Mouse (Mus musculus): ENCODE results near the gene Tmem135.

Tmem135 gene

DNA sequence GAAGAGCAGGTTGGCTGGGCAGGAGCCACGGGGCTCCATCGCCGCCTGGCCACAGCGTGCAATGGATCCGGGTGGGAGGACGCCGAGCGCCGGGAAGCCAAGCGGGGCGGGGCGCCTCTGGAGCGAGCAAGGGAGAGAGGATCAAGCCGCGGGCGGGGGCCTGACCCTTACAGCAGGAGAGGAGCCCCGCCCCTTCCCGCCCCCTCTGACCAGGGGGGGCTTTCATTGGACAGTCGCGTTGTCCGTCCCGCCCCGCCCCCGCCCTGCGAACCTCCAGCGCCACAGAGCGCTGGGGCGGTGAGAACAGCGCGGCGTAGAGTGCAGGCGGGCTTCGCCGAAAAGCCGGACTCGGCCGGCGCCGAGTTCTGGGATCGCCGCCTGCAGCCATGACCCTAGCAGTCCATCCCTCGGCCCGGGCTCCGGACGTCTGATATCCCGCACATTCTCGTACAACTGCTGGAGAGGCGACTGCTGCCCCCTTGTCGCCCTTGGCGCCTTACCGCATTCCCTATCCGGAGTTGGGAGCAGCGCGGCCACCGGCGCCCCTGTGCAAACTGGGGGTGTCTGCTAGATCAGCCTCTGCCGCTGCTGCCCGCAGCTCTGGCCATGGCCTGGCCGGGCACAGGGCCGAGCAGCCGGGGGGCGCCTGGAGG is at the start of gene Tmem135, which contains the start of gene Fzd4:
Gene Tmem135 (minus strand): TSS at position 142 of the 653 bp plus-strand sequence.
Gene Fzd4 (plus strand): TSS at position 275 of the 653 bp plus-strand sequence.
- ChIA-PET POLR2A (interaction anchor here in 3 of 4 experiments (0.6 to 1.6 kb wide), 3 partner anchors 8 to 432 kb away, joined by 3 to 5 read pairs (median 3); no protein-coding TSS in a partner anchor), CTCF (interaction anchor here in 1 of 4 experiments (0.8 kb wide), 1 partner anchor 236 kb away, joined by 3 read pairs; no protein-coding TSS in a partner anchor)

DNA sequence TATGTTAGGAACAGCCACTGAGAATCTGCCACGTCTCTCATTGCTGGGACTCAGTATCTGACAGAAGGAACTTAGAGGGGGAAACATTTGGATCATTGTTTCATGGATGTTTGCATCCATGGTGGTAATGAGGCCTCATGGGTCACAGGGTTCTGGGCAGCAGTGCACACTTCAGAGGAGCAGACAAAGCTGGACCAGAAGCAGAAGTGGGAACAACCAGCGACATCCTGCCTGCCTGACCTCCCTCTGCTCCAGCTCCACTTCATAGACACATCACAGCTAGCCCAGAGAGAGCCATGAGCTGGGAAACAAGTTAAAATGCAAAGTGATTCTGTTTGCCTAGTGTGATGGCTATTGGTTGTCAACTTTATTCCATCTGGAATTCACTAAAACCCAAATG is 46.3 kb upstream of the Tmem135 start:
- ChIA-PET CTCF (interaction anchor here in 1 of 4 experiments (0.7 kb wide), 1 partner anchor 460 kb away, joined by 3 read pairs; no protein-coding TSS in a partner anchor), POLR2A (no interaction called here)

GRCm38 (mm10) chr7:89445137-89445536 is 41.1 kb upstream of the Tmem135 start:
- POLR2A ChIA-PET: no interaction called here
- CTCF ChIA-PET: no interaction called here

- POLR2A ChIA-PET: no interaction called here
- CTCF ChIA-PET: no interaction called here
These were observed 38.2 kb upstream of the Tmem135 start for GRCm38 (mm10) chr7:89442242-89442641.

GRCm38 (mm10) chr7:89441291-89441690 is 37.3 kb upstream of the Tmem135 start:
- ChIA-PET CTCF (interaction anchor here in 1 of 4 experiments (0.6 kb wide), 1 partner anchor 840 kb away, joined by 5 read pairs; no protein-coding TSS in a partner anchor), POLR2A (no interaction called here)

GRCm38 (mm10) chr7:89437589-89437988 is 33.6 kb upstream of the Tmem135 start:
- ChIA-PET CTCF (interaction anchor here in 3 of 4 experiments (0.6 to 1.8 kb wide), 20 partner anchors 11 to 1640 kb away, joined by 3 to 7 read pairs (median 3); no protein-coding TSS in a partner anchor), POLR2A (interaction anchor here in 1 of 4 experiments (0.6 kb wide), 1 partner anchor 694 kb away, joined by 4 read pairs; no protein-coding TSS in a partner anchor)

GRCm38 (mm10) chr7:89436404-89436803 is 32.4 kb upstream of the Tmem135 start:
- POLR2A ChIA-PET: no interaction called here
- CTCF ChIA-PET: interaction anchor here in 2 of 4 experiments (0.6 to 1.5 kb wide), 2 partner anchors 11 to 41 kb away, joined by 4 to 5 read pairs; no protein-coding TSS in a partner anchor

DNA sequence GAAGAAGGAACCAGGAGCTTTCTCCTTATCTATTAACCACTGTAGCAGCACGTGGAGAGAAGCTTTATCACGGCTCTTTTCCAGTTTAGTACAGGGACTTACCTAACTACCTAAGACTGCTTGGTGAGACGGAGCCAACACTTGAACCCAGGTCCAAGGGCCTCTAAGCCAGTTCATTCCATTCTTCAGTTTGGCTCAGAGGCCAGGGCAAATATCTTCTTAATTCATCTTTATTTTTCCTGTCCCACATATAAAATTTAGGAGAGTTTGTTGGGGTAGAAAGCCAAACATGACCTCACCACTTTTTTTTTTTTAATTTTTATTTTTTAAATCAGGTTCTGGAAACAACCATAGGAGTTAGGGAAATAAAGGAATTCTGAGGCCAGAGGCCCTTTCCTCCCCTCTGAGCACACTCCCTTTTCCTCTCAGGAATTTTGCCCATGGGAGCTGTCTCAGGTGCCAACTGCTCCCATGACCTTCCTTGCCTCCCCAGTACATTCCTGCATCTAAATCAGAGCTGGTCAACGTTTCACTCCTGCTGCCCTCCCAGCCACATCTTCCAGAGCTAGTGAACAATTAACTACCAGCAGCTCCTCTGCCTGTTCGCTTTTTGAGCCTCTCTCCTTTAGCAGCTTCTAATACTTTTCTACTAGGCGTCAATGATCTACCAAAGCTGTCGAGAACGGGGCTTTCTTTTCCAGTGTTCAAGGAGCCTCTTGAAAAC is 30.0 kb upstream of the Tmem135 start:
- POLR2A ChIA-PET: no interaction called here
- CTCF ChIA-PET: interaction anchor here in 2 of 4 experiments (1.1 to 1.5 kb wide), 2 partner anchors 15 to 44 kb away, joined by 3 read pairs; no protein-coding TSS in a partner anchor

DNA sequence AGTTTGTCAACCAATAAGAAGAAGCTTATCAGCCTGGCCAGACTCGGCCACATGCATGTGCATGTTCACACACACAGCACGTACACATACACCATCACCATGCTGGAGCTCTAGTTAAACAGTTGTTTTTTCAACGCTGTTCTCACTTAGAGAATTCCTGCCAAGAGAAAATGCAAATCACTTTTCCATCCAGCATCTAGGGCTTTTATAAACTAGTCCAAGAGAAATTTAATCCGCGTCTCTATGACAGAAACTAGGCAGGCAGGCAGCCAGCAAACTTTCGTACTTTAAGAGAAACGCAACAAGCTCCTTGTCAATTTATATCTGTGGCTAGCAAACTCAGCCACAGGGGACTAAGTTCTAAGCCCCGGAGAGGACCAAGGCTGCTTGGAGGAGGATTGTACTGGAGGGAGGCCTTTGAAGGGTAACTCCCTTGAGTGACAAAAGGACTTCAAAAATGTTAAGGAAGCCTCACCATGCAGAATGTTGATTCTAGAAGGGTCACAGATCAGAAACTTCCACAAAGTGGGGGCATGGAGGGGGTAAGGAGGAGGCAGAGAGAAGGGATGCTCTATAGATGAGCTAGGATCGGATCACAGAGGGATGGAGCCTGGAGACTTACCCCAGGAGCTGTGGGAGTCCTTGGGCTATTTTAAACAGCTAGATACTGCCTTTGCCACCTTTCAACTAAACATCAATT is 29.3 kb upstream of the Tmem135 start:
- ChIA-PET POLR2A (no interaction called here), CTCF (interaction anchor here in 2 of 4 experiments (1.1 to 1.5 kb wide), 2 partner anchors 15 to 44 kb away, joined by 3 read pairs; no protein-coding TSS in a partner anchor)

- ChIA-PET CTCF (interaction anchor here in 1 of 4 experiments (0.5 to 0.6 kb wide), 2 partner anchors 460 to 1140 kb away, joined by 3 to 8 read pairs; no protein-coding TSS in a partner anchor), POLR2A (no interaction called here)
These were observed 27.2 kb upstream of the Tmem135 start for GRCm38 (mm10) chr7:89431185-89431584.

GRCm38 (mm10) chr7:89429326-89429725 is 25.3 kb upstream of the Tmem135 start:
- ChIA-PET POLR2A (no interaction called here), CTCF (no interaction called here)

GRCm38 (mm10) chr7:89428804-89429203 is 24.8 kb upstream of the Tmem135 start:
- POLR2A ChIA-PET: no interaction called here

DNA sequence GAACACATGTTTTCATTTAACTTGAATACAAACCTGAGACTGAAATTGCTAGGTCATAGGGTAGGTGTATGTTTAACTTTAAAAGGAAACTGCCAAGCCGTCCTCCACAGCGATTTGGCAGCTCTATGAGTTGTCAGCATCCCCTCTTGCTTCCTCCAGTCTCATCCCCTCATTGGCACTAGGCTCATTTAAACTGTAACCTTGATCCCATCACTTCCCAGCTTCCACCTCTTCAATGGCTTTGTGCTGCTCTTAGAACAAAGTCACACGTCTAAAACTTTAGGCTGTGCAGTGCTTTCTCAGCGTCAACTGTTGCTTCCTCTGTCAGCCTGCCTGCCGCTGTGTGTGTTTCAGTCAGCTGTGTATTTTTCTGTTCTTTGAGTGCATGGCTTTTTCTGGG is 23.1 kb upstream of the Tmem135 start:
- ChIA-PET POLR2A (no interaction called here), CTCF (interaction anchor here in 1 of 4 experiments (0.7 to 2.0 kb wide), 2 partner anchors 11 to 1843 kb away, joined by 3 to 4 read pairs; partner anchors contain the start of gene Grm5)

More at GRCm38 (mm10) chr7:89428804-89429203, 24.8 kb upstream of the Tmem135 start:
- CTCF ChIA-PET: interaction anchor here in 1 of 4 experiments (0.7 kb wide), 1 partner anchor 55 kb away, joined by 8 read pairs; no protein-coding TSS in a partner anchor

DNA sequence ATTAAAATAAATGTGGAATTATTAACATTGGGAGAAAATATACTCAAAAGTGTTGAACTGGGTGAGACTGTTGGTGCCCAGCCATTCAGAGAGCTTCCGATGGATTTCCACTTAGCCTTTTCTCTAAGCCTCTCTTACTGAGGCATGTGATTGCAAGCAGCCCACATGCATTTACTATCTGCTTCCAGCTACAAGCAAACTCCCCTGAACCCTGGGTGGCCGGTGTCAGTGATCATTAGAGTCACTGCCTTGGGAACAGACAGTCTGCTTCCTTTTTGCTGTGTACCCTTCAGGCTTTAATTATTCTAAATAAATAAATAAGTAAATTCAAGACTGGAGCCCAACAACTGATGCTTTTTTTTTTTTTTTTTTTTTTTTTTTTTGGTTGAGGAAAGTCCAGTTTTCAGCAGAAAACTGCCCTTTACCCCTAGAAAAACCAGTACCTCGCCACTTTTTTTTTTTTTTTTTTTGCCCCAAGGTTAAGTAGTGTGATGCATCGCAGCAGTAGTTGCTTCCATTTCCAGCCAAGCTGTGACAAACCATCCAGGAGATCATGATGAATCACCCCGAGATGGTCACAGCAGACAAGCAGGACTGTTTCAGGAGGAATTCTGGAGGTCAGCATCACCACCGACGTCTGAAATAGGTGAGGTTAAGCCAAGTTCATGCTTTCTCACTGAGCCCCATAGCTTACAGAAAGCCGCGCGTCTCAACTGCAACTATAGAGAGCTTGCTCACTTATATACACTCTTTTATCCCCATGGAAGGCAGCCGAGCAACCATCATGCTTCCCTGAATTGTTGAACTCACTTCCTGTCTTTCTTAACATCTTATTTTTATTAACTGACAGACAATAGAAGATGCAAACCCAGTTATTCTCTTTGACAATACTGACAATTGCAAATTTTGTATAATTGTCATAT is 22.0 kb upstream of the Tmem135 start:
- CTCF ChIA-PET: interaction anchor here in 2 of 4 experiments (0.7 to 2.0 kb wide), 2 partner anchors 10 to 12 kb away, joined by 4 to 5 read pairs; no protein-coding TSS in a partner anchor
- POLR2A ChIA-PET: interaction anchor here in 1 of 4 experiments (0.7 kb wide), 1 partner anchor 1020 kb away, joined by 5 read pairs; no protein-coding TSS in a partner anchor

DNA sequence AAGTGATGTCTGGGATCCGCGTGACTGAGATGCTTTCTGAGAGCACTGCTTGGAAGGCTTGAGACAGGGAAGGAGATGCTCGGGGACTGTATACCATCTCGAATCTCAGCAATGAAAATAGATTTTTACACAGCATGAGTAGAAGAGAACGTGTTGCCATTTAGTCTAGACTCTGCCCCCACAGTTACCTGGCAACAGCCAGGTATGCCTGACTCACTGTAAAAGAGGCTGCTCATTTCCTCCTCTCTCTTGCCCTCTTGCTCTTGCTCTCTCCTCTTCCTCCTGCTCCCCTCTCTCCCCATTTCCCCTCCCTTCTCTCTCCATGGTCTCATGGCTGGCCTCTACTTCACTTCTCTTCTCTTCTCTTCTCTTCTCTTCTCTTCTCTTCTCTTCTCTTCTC is 20.6 kb upstream of the Tmem135 start:
- CTCF ChIA-PET: no interaction called here
- POLR2A ChIA-PET: no interaction called here

GRCm38 (mm10) chr7:89423688-89424255 is 19.8 kb upstream of the Tmem135 start:
- ChIA-PET CTCF (no interaction called here), POLR2A (no interaction called here)

- CTCF ChIA-PET: no interaction called here
- POLR2A ChIA-PET: interaction anchor here in 1 of 4 experiments (1.2 kb wide), 1 partner anchor 21 kb away, joined by 3 read pairs; no protein-coding TSS in a partner anchor
These were observed 19.2 kb upstream of the Tmem135 start for GRCm38 (mm10) chr7:89423194-89423593.

DNA sequence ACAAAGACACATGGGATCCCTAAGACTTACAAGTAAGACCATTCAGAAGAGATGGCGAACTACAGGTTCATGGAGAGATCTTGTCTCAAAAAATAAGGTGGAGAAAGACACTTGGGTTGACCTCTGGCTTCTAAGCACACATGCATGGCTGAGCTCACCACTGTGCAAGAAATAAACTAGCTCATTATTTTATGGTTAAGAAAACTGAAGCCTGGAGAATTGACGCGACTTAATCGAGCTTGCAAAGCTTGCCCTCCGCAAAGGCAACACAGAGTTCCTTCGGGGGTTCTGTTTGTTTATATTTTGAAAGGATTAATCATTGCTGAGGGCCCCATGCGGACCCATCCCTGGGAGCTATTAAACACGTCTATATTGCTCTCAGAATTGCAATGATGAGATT is 18.6 kb upstream of the Tmem135 start:
- ChIA-PET CTCF (interaction anchor here in 1 of 4 experiments (0.7 kb wide), 1 partner anchor 15 kb away, joined by 3 read pairs; no protein-coding TSS in a partner anchor), POLR2A (interaction anchor here in 1 of 4 experiments (1.2 kb wide), 1 partner anchor 20 kb away, joined by 3 read pairs; no protein-coding TSS in a partner anchor)
